Mouse (Mus musculus): ENCODE results near the gene Ifna2. TPM values are rescaled to one million over a fixed set of nuclear protein-coding genes. Genes with fewer than 3 reads are reported as not detected.

Gene Ifna2
- polyA plus RNA-seq, 1 experiment from 2014 or later, result not detected

GRCm38 (mm10) chr4:88681353-88681752 lies 2.4 kb downstream of the Ifna2 start:
- ATAC-seq, result no peak
- H3K36me3 ChIP-seq (ENCODE audit: control insufficient read depth, insufficient read depth), result no peaks in the 10 kb centered on the region
- H3K9ac ChIP-seq (ENCODE audit: low read depth, low read length), result no peak overlapping the region
- H3K4me2 ChIP-seq (replicated peaks; ENCODE audit: low read depth), result no peak overlapping the region
- no peaks in the 10 kb centered on the region for H3K9me3 ChIP-seq (ENCODE audit: control insufficient read depth)
- TF ChIP-seq CTCF (IDR thresholded peaks at IDR 0.05; ENCODE audit: low read depth), result no peak
- WGBS, result 52% methylated on average over 3 of the region's 3 CpGs
- no peak overlapping the region for H3K27ac ChIP-seq (ENCODE audit: low read depth, low read length)
- no peak overlapping the region for H3K4me3 ChIP-seq (ENCODE audit: low read depth, low read length)
- no peaks in the 10 kb centered on the region for H3K4me1 ChIP-seq (replicated peaks; ENCODE audit: control insufficient read depth, insufficient read depth, low read length)
- H3K27me3 ChIP-seq (replicated peaks; ENCODE audit: control insufficient read depth, insufficient read depth, low read length), result no peaks in the 10 kb centered on the region

GRCm38 (mm10) chr4:88680362-88680761 lies 3.4 kb downstream of the Ifna2 start:
- 39% methylated on average over 8 of the region's 8 CpGs for whole genome bisulfite sequencing
- no peaks in the 10 kb centered on the region for H3K4me1 ChIP-seq (replicated peaks; ENCODE audit: control insufficient read depth, insufficient read depth, low read length)
- no peak overlapping the region for H3K4me3 ChIP-seq (ENCODE audit: low read depth, low read length)
- no peak overlapping the region for H3K9ac ChIP-seq (ENCODE audit: low read depth, low read length)
- H3K27ac ChIP-seq (ENCODE audit: low read depth, low read length), result no peak overlapping the region
- TF ChIP-seq CTCF (IDR thresholded peaks at IDR 0.05; ENCODE audit: low read depth), result peak; percentile 67
- no peaks in the 10 kb centered on the region for H3K36me3 ChIP-seq (ENCODE audit: control insufficient read depth, insufficient read depth)
- no peaks in the 10 kb centered on the region for H3K9me3 ChIP-seq (ENCODE audit: control insufficient read depth)
- no peak overlapping the region; the same call in 1 of the 2 replicates for H3K4me2 ChIP-seq (replicated peaks; ENCODE audit: low read depth)
- ATAC-seq, result no peak
- H3K27me3 ChIP-seq (replicated peaks; ENCODE audit: control insufficient read depth, insufficient read depth, low read length), result no peaks in the 10 kb centered on the region

GRCm38 (mm10) chr4:88676824-88677223 lies 6.9 kb downstream of the Ifna2 start, which contains the start of gene Ifna16:
Gene Ifna16 (minus strand): TSS chr4:88676924.
- no peak within 1 kb of the TSS for H3K27ac ChIP-seq (ENCODE audit: low read depth, low read length)
- 77% methylated on average over 1 of the region's 1 CpGs for WGBS
- no peak within 1 kb of the TSS for H3K9ac ChIP-seq (ENCODE audit: low read depth, low read length)
- no peaks in the 10 kb centered on the region for H3K9me3 ChIP-seq (ENCODE audit: control insufficient read depth)
- no peak for TF ChIP-seq CTCF (IDR thresholded peaks at IDR 0.05; ENCODE audit: low read depth)
- no peak for ATAC-seq
- no peaks in the 10 kb centered on the region for H3K36me3 ChIP-seq (ENCODE audit: control insufficient read depth, insufficient read depth)
- no peak within 1 kb of the TSS for H3K4me3 ChIP-seq (ENCODE audit: low read depth, low read length)
- no peak within 1 kb of the TSS for H3K4me2 ChIP-seq (replicated peaks; ENCODE audit: low read depth)
- H3K4me1 ChIP-seq (replicated peaks; ENCODE audit: control insufficient read depth, insufficient read depth, low read length), result no peaks in the 10 kb centered on the region
- no peaks in the 10 kb centered on the region for H3K27me3 ChIP-seq (replicated peaks; ENCODE audit: control insufficient read depth, insufficient read depth, low read length)

- TF ChIP-seq CTCF (IDR thresholded peaks at IDR 0.05; ENCODE audit: low read depth), result no peak
- Histone ChIP-seq H3K9me3 (ENCODE audit: control insufficient read depth) (no peaks in the 10 kb centered on the region), H3K27ac (ENCODE audit: low read depth, low read length) (no peak overlapping the region), H3K4me3 (ENCODE audit: low read depth, low read length) (no peak overlapping the region), H3K4me1 (replicated peaks; ENCODE audit: control insufficient read depth, insufficient read depth, low read length) (no peaks in the 10 kb centered on the region), H3K4me2 (replicated peaks; ENCODE audit: low read depth) (no peak overlapping the region), H3K27me3 (replicated peaks; ENCODE audit: control insufficient read depth, insufficient read depth, low read length) (no peaks in the 10 kb centered on the region), H3K9ac (ENCODE audit: low read depth, low read length) (no peak overlapping the region), H3K36me3 (ENCODE audit: control insufficient read depth, insufficient read depth) (no peaks in the 10 kb centered on the region)
- no peak for ATAC-seq
- 29% methylated on average over 1 of the region's 1 CpGs for WGBS
These were observed 28.3 kb downstream of the Ifna2 start for GRCm38 (mm10) chr4:88655461-88655860.

GRCm38 (mm10) chr4:88653644-88654043 lies 30.1 kb downstream of the Ifna2 start:
- Histone ChIP-seq H3K9me3 (ENCODE audit: control insufficient read depth) (no peaks in the 10 kb centered on the region), H3K9ac (ENCODE audit: low read depth, low read length) (no peak overlapping the region), H3K27me3 (replicated peaks; ENCODE audit: control insufficient read depth, insufficient read depth, low read length) (no peaks in the 10 kb centered on the region), H3K36me3 (ENCODE audit: control insufficient read depth, insufficient read depth) (no peaks in the 10 kb centered on the region), H3K4me1 (replicated peaks; ENCODE audit: control insufficient read depth, insufficient read depth, low read length) (no peaks in the 10 kb centered on the region), H3K4me3 (ENCODE audit: low read depth, low read length) (no peak overlapping the region), H3K27ac (ENCODE audit: low read depth, low read length) (no peak overlapping the region), H3K4me2 (replicated peaks; ENCODE audit: low read depth) (no peak overlapping the region)
- WGBS, result 60% methylated on average over 3 of the region's 3 CpGs
- no peak for ATAC-seq
- no peak for TF ChIP-seq CTCF (IDR thresholded peaks at IDR 0.05; ENCODE audit: low read depth)

GRCm38 (mm10) chr4:88644359-88644758 lies 39.4 kb downstream of the Ifna2 start, which contains the start of gene Ifna13:
Gene Ifna13 (minus strand): TSS chr4:88644459.
- H3K9me3 ChIP-seq (ENCODE audit: control insufficient read depth), result no peaks in the 10 kb centered on the region
- H3K4me1 ChIP-seq (replicated peaks; ENCODE audit: control insufficient read depth, insufficient read depth, low read length), result no peaks in the 10 kb centered on the region
- no peak for TF ChIP-seq CTCF (IDR thresholded peaks at IDR 0.05; ENCODE audit: low read depth)
- 51% methylated on average over 2 of the region's 2 CpGs for WGBS
- H3K27me3 ChIP-seq (replicated peaks; ENCODE audit: control insufficient read depth, insufficient read depth, low read length), result no peaks in the 10 kb centered on the region
- H3K4me2 ChIP-seq (replicated peaks; ENCODE audit: low read depth), result no peak within 1 kb of the TSS
- H3K9ac ChIP-seq (ENCODE audit: low read depth, low read length), result no peak within 1 kb of the TSS
- no peak within 1 kb of the TSS for H3K27ac ChIP-seq (ENCODE audit: low read depth, low read length)
- H3K4me3 ChIP-seq (ENCODE audit: low read depth, low read length), result no peak within 1 kb of the TSS
- no peaks in the 10 kb centered on the region for H3K36me3 ChIP-seq (ENCODE audit: control insufficient read depth, insufficient read depth)
- no peak for ATAC-seq

- no peak for ATAC-seq
- Histone ChIP-seq H3K4me1 (replicated peaks; ENCODE audit: control insufficient read depth, insufficient read depth, low read length) (no peaks in the 10 kb centered on the region), H3K9me3 (ENCODE audit: control insufficient read depth) (no peaks in the 10 kb centered on the region), H3K4me2 (replicated peaks; ENCODE audit: low read depth) (no peak overlapping the region), H3K9ac (ENCODE audit: low read depth, low read length) (no peak overlapping the region), H3K4me3 (ENCODE audit: low read depth, low read length) (no peak overlapping the region), H3K27ac (ENCODE audit: low read depth, low read length) (no peak overlapping the region), H3K36me3 (ENCODE audit: control insufficient read depth, insufficient read depth) (no peaks in the 10 kb centered on the region), H3K27me3 (replicated peaks; ENCODE audit: control insufficient read depth, insufficient read depth, low read length) (no peaks in the 10 kb centered on the region)
- TF ChIP-seq CTCF (IDR thresholded peaks at IDR 0.05; ENCODE audit: low read depth), result no peak
- 28% methylated on average over 2 of the region's 2 CpGs for WGBS
These were observed 41.2 kb downstream of the Ifna2 start for GRCm38 (mm10) chr4:88642526-88642925.

Data from intestine, postnatal 0 days (tissue).